Mouse (Mus musculus) CD8-positive naive resting alpha-beta T cell, adult 2 months (primary cell): ENCODE measurements around the gene Ctc1.
"Not testable (repeated sequence)": the region's sequence is repeated elsewhere in the genome, so short reads cannot be mapped to it uniquely, and the experiment has no call there.

ENCODE experiments used
- DNase-seq, 2 experiments: peaks; one replicate each; pipeline ENCODE4 v3.0.0; 2022; ENCODE audit warnings: low read depth in 2 of 2, low spot score in 2 of 2

The Ctc1 gene

DNA sequence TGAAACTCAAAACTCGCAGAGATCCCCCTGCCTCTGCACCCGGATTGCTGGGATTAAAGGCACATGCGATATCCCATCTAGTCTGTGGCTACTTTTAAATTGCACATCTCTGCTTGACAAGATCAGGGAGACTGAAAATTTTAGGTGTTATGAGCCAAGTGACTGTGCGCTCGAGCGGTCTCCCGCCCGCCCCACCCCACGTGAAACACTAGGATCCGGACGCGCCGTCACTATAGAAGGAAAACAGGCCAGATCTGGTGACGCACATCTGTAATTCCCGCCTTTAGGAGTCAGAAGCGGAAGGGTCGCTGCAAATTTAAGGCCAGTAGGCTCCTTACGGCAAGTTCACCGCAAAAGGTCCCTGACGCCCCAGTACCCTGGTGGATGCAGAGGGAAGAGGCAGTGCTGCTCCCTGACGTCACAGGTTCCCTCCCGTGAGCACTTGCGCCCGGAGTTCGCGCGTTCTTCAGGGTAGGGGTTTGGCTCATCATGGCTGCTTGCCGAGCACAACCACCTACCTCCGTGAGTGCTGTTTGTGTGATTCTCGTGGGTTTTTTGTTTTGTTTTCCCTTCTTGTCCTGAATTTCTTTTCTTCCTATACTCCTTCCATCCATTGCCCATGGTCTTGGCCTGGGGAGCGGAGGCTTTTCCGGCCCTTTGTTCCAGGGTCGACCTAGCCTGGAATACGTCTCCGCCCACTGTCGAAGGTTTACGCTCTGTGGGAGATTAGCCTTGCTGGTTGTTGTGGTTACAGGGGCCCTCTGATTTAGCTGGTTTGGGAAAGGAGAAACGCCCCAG is at the start of gene Ctc1:
Gene Ctc1 (plus strand): TSS at position 268 of the 798 bp plus-strand sequence.
- peak; percentile 86 to 90 for DNase-seq

DNA sequence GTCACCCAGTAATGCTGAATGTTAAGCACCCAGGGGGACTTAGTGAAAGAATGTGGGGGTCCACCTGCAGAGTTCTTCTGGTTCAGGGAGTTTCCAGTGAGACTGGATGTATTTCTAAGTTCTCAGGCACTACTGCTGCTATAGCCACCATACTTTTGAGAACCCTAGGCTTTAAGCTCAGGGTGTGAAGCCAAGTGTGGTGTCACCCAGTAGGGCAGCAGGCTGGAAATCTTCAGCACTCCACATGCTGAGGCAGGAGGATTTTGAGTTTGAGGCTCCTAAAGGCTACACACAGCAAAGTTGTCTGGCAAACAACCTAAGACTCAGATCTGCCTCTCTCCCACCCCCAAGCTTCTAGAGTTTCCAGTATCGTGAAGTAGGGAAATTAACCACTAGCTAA is 49.2 kb upstream of the Ctc1 start:
- no peak for DNase-seq

DNA sequence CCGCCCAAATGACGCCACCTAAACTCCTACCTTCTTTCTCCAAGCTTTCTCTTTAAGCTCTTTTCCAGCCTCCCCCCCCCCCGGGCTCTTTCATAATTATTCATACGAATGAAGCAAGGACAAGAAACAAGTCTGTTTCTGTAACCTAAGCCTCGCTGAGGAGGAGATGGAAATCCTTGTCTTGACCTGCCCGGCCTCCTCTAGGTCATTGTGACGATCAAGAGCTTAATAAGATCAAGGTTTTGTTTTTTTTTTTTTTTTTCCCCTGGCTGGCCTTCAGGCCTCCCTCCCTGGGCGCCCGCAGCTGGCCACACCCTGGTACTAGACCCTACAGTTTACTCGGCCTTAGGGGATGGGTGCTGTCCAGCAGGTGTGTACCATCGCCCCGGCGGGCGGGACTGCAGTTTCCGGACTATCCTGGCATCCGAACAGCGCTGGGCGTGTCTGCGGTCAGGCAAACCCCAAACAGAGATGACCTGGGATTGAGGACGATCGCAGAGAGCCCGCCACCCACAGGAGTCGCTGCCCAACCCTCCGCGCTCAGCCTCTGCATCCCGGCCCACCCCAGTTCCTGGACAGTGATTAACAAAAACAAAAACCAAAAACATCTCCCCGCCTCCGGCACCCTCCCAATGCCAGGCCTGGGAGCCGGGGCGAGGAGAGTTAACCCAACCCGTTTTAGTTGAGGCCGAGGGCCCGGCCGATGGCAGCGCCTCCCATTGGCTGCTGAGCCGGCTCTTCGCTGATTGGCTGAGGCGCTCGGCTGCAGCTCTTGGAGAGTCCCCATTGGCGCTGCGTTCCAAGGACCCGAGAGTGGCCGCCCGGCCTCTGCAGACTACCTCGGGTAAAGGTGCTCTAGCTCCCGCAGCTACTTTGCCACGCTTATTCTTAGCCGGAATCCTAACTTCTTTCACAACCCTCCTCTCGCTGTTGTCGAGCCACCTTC is 48.1 kb upstream of the Ctc1 start, which contains the start of gene Slc25a35:
Gene Slc25a35 (plus strand): TSS at position 795 of the 946 bp plus-strand sequence.
- peak; percentile 65 to 68 for DNase-seq

DNA sequence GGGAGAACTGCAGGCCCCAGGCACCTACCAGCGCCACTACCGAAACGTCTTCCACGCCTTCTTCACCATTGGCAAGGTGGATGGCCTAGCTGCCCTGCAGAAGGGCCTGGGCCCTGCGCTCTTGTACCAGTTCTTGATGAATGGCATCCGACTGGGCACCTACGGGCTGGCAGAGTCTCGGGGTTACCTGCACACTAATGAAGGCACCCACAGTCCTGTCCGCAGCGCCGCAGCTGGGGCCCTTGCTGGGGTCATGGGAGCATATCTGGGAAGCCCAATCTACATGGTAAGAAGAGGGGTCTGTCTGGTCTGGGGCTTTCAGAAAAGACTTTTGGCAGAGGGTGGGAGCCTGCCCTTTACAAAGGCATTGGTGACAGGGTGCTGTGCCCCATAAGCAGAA is 47.0 kb upstream of the Ctc1 start:
- no peak for DNase-seq

DNA sequence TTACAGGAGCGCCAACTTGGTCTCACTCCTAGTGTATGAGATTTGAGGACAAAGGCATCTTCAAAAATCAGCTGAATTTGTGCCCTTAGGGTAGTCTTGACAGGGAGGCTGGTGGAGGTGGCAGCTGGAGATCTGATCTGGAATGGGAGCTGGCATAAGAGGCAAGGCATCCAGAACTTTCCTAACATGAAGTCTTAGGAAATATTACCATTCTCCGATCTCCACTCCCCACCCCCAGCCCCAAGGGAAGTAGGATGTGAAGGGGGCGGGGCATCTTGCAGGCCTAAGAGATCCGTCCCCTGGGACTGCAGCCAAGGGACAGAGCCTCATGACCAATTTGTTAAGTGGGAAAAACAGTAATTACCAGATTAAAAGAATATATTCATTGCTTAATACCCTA is 45.5 kb upstream of the Ctc1 start:
- no peak for DNase-seq

DNA sequence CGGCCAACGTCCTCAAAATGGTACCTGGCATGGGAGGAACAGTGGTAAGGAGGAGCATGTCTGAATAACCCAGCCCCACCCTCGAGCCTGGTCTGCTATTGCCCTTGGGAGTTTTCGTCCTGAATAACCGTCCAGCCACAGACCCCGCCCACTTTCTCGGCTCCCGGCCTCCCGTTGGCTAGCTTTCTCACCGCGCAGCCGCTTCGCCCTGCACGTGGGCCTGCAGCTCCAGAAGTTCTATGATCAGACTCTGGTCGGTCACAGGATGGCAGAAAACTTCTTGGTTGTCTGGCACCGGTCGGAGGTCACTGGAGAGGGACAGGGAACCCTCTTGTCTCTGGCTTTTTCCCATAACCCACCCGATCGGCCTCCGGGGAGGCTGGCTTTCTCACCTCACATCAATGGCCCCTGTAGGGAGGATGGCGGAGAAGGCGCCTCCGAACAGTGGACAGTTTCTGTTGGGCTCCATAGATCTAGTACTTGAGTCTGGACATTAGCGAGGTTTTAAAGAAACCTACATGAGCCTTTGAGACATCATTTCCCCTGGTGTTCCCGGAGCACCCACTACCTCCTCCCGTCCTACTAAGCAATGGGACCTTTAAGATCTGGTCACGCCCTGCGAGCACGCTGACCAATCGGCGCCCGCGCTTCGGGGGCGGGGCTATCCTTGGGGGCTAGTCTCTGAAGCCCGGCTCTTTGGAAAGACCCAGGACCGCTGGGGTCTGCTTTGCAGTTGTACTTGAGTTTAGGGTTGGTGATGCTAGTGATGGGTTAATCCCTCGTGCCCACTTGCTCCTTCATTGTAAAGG is 42.3 kb upstream of the Ctc1 start:
- DNase-seq: peak; percentile 40 to 64

DNA sequence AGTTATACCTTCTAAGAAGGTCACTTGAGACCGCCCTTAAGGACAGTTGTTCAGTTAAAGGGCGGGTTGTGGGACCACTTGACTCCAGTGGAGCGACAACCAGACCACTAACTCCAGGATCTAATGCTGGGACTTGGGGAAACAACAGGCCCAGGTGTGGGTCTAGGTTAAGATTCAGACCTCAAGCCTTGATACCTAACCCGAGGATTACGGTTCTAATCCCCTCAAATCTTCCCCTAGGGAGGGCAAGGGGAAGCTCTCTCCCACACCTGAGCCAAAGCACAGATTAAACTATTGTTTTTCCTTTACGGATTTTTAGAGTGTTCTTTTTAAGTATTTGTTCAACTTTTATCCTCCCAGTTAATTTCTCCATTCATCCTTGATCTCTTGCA is 41.7 kb upstream of the Ctc1 start:
- DNase-seq: no peak

DNA sequence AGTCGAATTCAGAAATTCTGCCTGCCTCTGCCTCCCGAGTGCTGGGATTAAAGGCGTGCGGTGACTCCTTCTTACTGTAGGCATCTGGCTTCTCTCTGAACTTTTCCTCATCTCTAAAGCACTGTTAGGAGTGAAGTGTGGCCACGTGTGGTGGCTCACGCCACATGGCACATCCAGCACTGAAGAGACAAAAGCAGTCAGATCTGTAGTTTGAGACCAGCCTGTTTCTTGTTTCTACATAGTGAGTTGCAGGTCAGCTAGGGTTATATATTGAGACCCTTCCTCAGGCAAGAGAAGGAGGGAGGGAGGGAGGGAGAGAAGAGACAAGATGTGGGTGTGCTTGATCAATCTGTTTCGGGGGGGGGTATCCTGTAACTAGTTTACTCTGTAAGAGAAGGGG is 40.6 kb upstream of the Ctc1 start, which contains the start of gene Rangrf:
Gene Rangrf (minus strand): TSS at position 101 of the 400 bp plus-strand sequence.
- no peak for DNase-seq

DNA sequence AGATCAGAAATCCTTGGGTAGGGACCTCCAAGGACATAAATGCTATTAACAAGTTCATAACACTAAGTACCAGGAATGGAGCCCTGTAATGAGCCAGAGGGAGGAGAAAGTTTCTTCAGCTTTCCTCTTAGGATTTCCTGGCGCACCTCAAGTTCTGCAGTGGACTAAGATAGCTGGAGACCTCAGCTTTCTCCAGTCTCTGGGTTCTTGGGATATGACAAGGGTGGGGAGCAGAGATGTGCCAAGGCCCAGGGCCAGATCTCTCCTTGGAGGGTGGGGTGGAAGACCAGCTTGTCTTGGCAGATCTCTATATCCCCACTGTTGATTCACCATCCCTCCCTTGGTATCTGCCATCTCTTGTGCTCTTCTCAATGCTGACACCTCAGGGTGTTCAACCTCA is 40.1 kb upstream of the Ctc1 start:
- DNase-seq: no peak

DNA sequence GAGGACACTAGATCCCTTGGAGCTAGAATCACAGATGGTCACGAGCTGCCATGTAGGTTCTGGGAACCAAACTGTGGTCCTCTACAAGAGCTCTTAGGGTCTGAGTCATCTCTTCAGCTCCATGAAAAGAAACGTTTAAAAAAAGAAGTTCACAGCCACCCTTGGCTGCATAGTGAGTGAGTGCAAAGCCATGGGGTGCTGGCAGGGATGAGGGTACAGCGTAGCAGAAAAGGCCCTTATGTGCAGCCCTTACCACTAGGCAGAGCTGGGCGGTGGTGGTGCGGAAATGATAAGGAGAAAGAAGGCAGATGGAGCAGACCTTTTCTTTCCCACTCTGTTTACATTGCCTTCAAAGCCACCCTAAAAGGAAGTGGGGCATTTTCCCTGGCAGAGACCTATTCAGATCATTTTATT is 36.4 kb upstream of the Ctc1 start:
- DNase-seq: no peak

DNA sequence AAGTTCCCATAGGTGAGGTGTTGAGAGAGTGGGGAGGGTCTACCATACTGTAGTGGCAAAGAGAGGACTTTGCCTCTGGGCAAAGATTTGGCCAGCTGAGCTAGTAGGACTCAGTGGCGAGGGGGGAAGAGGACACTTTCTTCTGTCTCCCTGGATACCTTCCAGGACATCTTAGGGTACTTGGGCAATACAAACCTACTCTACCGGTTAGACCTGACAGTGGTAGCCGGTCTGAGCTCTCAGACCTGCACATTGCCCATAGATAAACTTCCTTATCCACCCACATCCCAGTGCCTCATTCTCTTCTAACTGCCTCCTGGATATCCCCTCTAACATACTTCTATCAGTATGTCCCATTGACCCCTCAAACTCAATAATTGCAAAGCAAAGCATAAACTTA is 34.8 kb upstream of the Ctc1 start:
- DNase-seq: no peak

DNA sequence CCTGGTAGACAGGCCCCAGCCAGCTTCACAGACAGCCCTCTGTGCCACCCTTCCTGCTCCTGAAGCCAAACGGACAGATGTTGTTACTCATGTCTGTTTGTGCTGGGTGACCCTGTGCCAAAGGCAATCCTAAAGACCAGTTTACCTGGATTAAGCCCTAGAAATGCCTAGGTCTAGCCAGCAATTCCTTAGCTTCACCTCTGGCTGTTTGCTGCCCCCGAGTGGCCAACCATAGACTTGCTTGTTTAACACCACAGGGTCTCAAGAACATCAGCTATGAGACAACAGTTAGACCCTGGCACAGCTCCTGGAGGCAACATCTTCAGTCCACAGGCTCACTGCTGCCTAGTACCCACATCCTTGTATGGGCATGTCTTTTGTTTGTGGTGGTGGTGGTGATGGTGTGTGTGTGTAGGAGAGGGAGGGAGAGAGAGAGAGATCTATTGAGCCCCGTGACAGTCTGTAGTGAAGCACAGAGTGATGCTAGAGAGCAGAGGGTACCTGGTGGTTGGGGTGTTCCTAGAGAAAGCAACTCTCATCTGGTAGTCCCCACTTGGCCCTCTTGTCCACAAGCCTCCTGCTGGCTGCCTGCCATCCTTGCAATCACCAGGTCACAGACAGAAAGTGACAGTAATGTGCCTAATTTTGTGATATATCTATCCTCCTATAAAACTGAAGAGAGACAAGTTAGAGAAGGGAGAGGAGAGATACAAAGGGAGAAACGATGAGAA is 32.9 kb upstream of the Ctc1 start:
- DNase-seq: peak; percentile 58 to 70

DNA sequence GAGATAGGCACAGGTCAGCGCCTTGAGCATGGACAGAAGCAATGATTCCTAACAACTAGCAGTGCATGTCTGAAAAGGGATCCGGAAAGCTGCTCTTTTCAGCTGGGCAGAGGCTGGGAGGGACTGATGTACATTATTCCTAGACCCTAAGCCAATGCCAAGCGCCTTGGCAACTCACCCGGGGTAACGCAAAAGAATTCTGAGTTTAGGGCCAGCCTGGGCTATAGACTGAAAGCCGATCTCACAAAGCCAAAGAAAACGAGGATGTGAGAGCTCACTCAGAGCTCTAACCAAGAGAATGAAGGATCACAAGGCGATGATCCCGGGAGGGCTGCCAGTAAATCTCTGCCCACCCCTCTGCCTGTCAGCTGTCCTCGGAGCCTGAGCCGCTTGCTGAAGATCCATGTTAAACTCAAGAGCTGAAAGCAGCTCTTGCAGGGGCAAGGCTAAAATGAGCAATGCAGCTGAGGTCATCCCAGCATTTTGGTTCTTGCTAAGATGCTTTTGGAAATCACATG is 28.3 kb upstream of the Ctc1 start:
- DNase-seq: no peak

DNA sequence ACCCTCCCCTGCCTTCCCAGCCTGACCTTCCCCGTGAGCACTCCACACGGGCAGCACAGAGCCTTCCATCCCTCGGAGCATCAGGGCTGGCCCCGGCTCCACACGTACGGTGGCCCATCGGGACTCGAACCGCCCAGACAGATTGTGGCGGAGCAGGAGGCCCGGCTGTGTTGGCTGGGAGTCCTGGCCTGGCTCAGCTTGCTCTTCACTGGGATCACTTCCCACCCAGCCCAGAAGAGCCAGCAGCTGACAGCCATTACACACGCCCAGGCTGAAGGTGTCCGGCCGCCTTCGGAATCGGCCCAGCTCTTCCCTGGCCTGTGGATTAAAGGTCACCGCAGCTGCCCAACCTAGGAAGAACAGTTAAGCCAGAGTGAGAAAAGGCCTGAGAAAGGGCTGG is 27.4 kb upstream of the Ctc1 start:
- DNase-seq: no peak

DNA sequence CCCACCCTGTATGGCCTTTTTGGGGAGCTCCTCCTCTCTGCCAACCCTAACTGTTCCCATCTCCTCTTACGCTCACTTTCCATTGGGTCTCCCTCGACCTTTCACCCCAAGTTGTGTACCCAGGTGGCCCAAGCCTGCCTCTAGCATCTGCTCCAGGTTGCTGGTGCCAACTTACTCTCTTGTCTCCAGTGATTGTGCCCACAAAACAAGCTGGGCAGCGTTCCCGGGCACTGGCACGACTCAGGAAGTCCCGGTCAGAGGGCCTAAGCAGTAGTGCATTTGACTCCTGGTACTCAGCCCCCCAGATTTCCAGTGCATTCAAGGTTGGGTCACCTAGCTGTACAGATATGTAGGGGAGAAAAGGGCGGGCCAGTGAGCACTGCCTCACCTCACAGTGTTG is 22.6 kb upstream of the Ctc1 start:
- no peak for DNase-seq

DNA sequence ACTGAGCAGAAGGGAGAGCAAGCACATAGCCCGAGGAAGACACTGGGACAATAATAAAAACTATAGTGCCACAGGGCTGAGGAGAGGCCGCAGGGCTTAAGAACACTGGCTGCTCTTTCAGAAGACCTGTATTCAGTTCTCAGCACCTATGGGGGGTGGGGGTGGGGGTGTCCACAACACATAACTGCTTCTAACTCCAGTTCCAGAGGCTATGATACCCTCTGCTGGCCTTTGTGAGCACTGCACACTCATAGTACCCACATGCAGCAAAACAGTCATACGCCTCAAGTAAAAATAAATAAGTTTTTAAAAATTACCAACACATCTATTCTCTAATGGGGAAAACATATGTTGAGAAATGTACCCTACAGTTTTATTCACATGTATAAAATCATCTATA is 21.3 kb upstream of the Ctc1 start:
- DNase-seq: no peak

DNA sequence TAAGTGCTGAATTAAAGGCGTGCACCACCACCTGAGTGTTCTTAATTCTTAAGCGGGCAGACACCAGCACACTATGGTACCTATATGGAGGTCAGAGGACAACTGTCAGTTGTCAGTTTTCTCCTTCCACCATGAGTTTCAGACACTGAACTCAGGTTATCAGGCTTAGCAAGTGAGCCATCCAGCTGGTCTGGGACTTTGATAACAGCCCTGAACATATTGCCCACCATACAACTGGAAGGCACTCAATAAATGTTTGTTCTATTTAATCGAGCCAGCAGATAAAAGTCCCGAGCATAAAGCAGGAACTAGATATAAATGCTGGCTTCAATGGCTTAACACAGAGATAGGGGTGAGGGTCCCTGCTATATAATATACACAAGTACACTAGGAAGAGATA is 18.6 kb upstream of the Ctc1 start:
- no peak for DNase-seq

DNA sequence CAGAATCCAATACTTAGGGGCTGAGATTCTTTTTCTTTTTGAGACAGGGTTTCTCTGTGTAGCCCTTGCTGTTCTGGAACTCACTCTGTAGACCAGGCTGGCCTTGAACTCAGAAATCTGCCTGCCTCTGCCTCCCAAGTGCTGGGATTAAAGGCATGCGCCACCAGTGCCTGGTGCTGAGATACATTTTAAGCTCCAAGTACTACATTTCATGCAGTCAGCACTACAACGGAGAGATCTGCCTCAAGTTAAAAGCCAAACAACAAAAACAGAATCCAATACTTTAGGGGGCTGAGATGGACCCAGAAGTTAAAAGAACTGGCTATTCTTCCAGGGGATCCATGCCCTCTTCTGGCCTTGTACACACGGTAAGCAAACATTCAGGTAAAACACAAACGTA is 12.9 kb upstream of the Ctc1 start:
- DNase-seq: not testable (repeated sequence)

DNA sequence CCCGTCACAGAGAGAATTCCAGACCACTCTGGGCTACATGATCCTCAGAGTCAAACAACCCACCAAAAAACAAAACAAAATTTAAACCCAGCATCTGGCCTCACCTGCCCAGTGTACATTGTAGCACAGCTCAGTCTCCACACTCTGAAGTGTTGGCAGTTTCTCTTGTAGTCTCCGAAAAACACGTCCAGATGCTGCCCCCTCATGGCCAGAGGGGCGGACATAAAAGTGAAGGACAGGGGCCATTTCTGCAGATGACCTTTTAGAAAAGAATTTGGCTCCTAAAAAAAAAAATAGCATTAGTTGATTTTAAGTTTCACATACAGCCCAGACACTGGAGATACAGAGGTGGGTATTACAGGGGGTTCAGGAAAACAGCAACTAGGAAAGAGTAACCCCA is 12.1 kb upstream of the Ctc1 start:
- no peak for DNase-seq

DNA sequence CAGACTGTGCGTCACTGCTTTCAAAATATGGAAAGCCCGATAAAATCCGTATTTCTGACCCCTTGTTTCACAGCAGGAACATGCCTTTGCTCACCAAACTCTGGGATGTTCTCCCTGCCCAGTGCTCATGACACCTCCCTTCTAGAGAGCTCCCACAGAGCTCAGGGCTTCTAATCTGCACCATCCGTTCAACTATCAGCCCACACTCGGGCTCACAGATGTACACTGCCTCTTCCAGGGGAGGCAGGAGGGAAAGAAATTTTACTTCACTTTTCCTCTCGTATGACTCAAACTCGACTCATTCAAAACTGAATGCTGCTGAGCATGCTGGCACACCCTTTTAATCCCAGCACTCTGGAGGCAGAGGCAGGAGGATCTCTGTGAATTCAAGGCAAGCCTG is 10.5 kb upstream of the Ctc1 start:
- no peak for DNase-seq
